Mouse (Mus musculus): Measurements from ENCODE around the gene Efcab14.
A peak's percentile ranks its signal among the peaks of the same experiment; 100 is the strongest.

Efcab14 gene

GRCm38 (mm10) chr4:115780269-115780668 is 42.7 kb downstream of the Efcab14 start:
- peak in 1 of 2 experiments; percentile 13 for DNase-seq

DNA sequence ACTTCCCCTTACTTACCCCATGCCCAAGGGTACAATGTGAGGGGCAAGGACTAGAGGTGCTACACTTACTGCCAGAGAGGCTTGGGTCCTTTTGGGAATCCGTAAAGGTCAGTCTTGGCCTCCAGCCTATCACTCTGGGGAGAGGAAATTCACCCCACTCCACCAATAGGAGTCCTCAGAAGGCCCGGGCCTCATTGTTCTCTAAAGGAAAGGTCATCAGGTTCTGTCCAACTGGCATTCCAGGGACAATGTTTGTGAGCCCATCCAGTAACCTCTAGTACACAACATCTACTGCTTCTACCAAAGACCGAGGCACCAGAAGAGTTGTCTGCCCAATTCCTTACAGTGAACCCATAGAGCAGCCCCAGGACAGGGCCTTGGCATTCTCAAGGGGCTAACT is 43.4 kb downstream of the Efcab14 start, which contains the start of gene Tex38:
Gene Tex38 (minus strand): TSS at position 101 of the 400 bp plus-strand sequence.
- DNase-seq: no peak

DNA sequence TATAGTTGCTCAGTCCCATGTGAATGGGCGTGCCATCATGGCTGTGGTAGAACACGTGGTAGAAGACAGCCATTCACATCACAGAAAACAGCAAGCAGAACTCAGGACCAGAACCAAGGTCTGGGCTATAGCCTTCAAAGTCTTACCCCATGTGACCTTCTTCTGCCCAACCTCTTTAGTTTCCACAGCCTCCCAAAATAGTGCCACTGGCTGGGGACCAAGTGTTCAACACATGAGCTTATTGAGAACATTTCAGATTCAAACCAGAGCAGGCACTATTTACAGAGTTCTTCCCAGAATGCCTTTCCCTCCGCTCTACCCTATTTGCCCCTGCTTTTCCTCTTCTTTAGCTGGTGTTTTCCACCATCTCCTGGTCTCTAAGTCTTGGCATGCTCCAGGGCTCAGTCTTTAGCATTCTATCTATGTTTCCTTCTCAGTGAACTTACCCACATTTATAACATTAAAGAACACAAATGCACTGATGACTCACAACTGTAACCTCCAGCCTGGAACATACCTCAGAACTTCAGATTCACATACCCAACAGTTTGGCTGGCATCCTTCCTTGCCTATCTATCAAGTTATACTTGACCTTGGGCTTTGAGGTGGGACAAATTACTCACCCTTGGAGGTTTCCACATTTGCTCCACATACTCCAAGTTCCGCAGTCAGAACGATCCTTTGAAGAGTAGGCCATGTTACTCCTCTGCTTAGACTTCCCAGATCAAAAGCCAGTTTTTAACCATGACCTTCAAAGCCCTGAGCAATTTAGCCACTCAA is 44.7 kb downstream of the Efcab14 start:
- no peak for DNase-seq

DNA sequence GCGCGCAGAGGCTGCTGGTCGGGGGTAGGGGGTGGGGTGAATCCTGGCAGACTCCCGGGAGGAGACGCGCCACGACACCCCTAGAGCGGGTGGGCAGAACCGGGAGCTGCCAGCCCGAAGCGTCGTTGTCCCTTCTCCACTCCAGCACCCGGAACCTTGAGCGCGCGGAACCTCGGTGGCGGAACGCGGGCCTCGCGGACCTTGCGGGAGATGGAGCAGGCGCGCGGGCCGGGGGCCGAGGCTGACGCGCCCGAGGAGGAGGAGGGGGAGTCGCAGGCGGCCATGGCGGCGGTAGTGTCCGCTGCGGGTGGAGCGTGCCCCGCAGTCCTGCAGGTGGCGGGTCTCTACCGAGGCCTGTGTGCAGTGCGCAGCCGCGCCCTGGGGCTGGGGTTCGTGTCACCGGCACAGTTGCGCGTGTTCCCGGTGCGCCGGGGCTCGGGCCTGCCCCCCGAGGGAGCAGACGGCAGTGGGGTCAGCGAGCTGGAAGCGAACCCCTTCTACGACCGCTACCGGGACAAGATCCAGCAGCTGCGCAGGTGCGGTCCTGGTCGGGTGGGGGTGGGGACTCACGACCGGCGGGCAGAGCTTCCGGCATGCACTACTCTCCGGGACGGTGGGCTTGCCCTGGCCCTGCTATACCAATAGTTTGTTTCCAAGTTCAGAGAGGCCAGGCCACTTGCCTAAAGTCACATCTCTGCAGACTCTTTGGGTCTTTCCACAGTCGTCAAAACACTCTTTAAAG is 47.4 kb downstream of the Efcab14 start, which contains the start of gene Atpaf1:
Gene Atpaf1 (plus strand): TSS at position 44 of the 742 bp plus-strand sequence.
- DNase-seq: peak; percentile 82 to 89

DNA sequence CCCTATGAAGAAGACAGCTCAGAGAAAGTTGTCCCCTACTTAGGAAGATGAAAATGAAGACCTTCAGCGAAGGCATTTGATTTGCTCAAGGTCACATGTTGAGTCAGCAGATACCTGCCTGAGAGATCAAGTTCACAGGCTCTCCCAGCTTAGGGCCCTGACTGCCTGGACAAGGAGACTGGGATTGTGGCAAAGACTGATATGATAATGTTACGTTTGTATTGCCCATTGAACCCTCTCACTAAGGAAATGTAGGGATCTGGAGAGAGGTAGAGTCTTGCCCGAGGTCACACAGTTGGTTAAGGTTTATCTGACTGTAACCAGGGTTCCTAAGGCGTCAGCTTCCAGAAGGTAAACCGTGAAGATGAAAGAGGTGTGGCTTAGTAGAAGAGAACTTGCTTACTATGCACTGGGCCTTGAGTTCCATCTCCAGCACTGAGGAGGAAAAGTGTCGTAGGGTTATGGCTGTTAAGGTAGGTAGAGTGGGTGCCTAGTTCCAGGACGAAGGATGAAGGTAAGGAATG is 48.0 kb downstream of the Efcab14 start:
- DNase-seq: no peak

- no peak for DNase-seq
Observed at GRCm38 (mm10) chr4:115790864-115791263, 53.3 kb downstream of the Efcab14 start.

GRCm38 (mm10) chr4:115795360-115795759 is 57.8 kb downstream of the Efcab14 start:
- DNase-seq: no peak

- no peak for DNase-seq
Observed at GRCm38 (mm10) chr4:115799981-115800380, 62.4 kb downstream of the Efcab14 start.

DNA sequence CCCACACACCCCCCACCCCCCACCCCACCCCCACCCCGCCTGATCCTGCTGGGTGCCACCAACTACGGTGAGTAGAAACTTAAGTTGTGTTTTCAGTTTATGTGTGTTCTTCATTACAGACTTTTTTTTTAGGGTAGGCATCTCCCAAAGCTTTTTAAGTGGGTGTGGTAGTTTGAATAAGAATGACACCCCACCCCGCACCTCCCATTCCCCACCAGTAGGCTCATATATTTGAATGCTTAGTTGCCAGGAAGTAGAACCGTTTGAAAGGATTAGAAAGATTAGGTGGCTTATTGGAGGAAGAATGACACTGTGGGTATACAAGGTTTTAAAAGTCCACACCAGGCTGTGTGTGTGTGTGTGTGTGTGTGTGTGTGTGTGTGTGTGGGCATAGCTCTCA is 74.8 kb downstream of the Efcab14 start:
- DNase-seq: no peak

- DNase-seq: no peak
Observed at GRCm38 (mm10) chr4:115815606-115816005, 78.1 kb downstream of the Efcab14 start.

DNA sequence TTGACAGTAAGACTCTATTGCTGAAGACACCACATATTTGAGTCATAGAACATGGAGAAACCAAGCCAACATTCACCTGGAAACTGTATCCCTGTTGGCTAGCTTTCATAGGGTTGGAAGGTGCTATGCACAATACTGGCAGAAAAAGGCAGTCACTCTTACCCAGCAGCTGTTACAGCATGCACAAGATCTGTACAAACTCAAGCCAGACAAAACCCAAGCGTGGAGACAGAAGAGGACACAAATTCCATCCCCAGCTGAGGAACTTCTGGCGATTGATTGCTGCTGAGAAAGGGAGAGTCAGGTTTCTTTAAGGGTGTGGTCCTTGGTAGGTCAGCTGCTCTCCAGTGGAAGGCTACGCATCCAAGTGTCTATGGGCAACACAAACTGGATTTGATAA is 82.7 kb downstream of the Efcab14 start:
- DNase-seq: no peak

GRCm38 (mm10) chr4:115820944-115821343 is 83.4 kb downstream of the Efcab14 start:
- DNase-seq: no peak

DNA sequence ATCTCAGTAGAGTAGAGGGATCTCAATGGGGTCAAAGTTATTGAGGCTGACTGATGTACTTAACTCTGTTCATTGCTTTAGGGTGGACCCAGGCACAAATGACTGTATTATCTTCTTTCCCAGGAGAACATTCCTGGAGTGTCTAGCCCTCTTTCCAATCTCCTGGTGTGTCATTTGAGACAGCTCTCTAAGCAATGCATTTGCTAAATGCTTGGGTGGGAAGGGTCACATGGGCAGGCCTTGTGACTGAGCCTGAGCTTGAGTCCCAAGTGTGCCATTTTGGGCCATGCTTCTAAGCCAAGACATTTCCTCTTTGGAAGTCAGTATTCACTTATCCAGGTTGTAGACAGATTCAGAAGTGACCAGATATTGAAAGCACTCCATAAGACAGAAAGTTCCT is 83.9 kb downstream of the Efcab14 start:
- DNase-seq: no peak

- DNase-seq: no peak
Observed at GRCm38 (mm10) chr4:115821928-115822327, 84.4 kb downstream of the Efcab14 start.

DNA sequence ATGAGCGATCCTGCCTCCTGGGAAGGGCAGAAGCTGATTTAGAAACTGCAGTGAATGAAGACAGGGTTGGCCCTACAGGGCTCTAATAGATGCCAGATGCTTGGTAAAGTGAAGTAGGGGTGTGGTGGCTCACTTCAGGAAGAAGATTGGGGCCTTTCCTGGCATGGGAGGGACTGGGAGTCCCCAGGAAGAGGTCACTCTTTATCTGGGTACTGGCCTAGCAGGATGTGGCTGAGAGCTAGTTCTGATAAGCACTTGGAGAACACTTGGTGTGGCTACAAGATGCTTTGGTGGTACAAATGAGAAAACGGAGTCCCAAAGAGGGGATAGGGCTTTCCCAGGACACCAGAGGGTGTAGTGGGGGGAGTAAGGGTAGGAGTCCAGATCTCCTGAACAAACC is 86.6 kb downstream of the Efcab14 start:
- DNase-seq: no peak

GRCm38 (mm10) chr4:115825271-115825670 is 87.7 kb downstream of the Efcab14 start:
- DNase-seq: no peak

Measured in kidney, postnatal 4 days (tissue).